Mouse (Mus musculus) thymus, adult 2 months (tissue): ENCODE measurements around the gene Madd. TPM values are rescaled to one million over a fixed set of nuclear protein-coding genes. Genes with fewer than 3 reads are reported as not detected.

ENCODE experiments used
- DNase-seq: peaks from one replicate; pipeline ENCODE4 v3.0.0; 2021
- H3K27ac ChIP-seq: fragments of 200-500 bp; 2 replicates; pipeline ENCODE4 v1.5.1; 2012; ENCODE audit warnings: low read length, control low read depth; ENCODE audit not compliant: control insufficient read depth, insufficient read depth
- H3K27me3 ChIP-seq: fragments of 200-500 bp; 2 replicates; pipeline ENCODE4 v1.6.1; 2012; ENCODE audit warnings: mild to moderate bottlenecking, low read length, moderate library complexity, mixed read lengths; ENCODE audit not compliant: control insufficient read depth, insufficient read depth
- H3K36me3 ChIP-seq: fragments of 200-500 bp; 2 replicates; pipeline ENCODE4 v1.6.1; 2012; ENCODE audit warnings: mild to moderate bottlenecking, low read length, moderate library complexity; ENCODE audit not compliant: control insufficient read depth, insufficient read depth
- H3K4me1 ChIP-seq: fragments of 200-500 bp; replicated peaks from 2 replicates; pipeline ENCODE4 v1.6.1; 2012; ENCODE audit warnings: low read length; ENCODE audit not compliant: control insufficient read depth, insufficient read depth
- H3K4me3 ChIP-seq: fragments of 200-500 bp; 2 replicates; pipeline ENCODE4 v1.5.1; 2012; ENCODE audit warnings: mild to moderate bottlenecking, low read length, control low read depth, moderate library complexity; ENCODE audit not compliant: control insufficient read depth, insufficient read depth
- CTCF ChIP-seq: fragments of 200-500 bp; IDR thresholded peaks from 2 replicates; pipeline ENCODE4 v1.5.1; 2012; ENCODE audit warnings: mild to moderate bottlenecking, control low read depth, low read length, moderate library complexity, borderline replicate concordance; ENCODE audit not compliant: control insufficient read depth, poor library complexity, insufficient read depth; ENCODE audit errors: extremely low read depth
- POLR2A ChIP-seq: fragments of 200-500 bp; IDR thresholded peaks from 2 replicates; pipeline ENCODE4 v1.6.1; 2012; ENCODE audit warnings: mild to moderate bottlenecking, low read length, control low read depth, moderate library complexity; ENCODE audit not compliant: control insufficient read depth, poor library complexity, insufficient read depth; ENCODE audit errors: extremely low read depth
- WGBS: fragments of 180-500 bp; shearing (Covaris S2); methylation state at CpG from one replicate; pipeline ENCODE4 v1.1.7; 2018; 5-methylcytosine and 5-hydroxymethylcytosine counted together
- polyA plus RNA-seq: library from polyadenylated mRNA; depleted of rRNA; stranded (reverse); fragments of >200 nt; gene quantifications from 2 replicates; pipeline ENCODE4 v1.2.3, GENCODE M21; 2012

Madd gene
- polyA plus RNA-seq, 1 experiment = 63.9 TPM

DNA sequence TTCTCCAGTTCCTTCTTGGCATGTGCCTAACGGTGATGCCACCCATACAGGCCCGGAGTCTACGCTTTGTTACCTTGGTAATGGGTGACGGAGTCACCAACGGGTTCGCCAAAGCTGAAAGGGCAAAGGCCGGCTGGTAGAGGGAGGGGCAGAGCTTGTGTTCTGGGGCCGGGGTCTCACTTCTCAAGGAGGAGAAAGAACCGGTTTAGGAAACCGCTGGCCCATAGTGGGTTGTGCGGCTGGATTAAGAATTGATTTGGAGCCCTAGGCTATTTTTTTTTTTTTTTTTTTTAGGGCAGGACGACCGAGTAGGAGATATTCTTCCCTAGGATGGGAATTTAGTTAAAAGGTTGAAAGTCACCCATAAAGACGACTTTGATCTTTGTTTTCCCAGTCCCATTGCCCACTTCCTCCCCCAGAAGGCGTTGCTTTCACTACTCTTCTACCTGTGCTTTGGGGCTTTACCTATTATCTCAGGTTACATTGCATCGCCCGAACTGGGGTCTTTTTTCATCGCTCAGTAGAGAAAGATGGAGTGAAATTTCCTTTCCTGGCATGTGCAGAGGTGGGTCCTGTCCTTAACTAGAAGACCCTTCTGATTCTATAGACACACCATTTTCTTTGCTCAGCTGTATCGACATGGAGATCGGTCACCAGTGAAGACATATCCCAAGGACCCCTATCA is 19.5 kb upstream of the Madd start:
- Histone ChIP-seq H3K36me3 (peaks cover 11% of the 10 kb centered on the region; the same call in 1 of the 2 replicates), H3K27me3 (no peaks in the 10 kb centered on the region), H3K27ac (no peak overlapping the region), H3K4me1 (peaks cover 5% of the 10 kb centered on the region), H3K4me3 (peak overlapping the region; percentile 99)
- no peak for DNase-seq
- WGBS = 19% methylated on average over 20 of the region's 20 CpGs
- no peak for TF ChIP-seq POLR2A
- no peak for TF ChIP-seq CTCF

DNA sequence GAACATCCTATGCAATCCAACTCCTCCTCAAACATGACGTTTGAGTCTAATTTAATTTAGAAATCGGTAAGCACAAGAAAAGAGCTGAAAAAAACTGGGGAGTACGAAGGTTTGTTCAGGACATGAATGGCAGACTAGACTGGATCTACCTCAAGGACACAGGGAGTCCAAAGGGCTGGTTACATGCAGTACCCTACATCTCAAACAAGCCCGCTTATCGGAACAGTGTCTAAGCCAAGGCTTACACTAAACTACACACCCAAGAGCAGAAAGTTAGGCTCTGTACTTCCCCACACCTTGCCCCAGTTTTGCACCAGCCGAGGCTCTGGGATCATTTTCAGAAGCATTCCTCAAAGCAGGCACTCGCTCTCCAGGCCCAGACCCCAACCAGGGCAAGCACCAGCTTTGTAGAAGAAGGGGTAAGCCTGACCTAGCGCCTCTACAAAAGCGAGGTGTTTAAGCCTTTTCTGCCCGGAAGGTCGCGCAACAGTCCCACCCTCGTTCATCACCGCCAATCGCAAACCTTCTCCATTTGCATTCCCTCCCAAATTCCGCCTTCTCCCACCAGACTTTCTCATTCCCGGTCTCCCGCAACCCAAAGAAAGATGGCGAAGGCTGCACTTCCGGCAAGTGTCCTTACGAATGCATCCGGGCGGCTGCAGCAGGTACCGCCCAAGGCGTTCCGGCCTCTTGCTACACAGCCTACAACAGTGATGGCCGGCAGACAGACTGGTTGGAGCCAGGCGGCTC is 18.8 kb upstream of the Madd start, which contains the start of the genes Nr1h3 and Acp2:
TSS of gene Nr1h3 (minus strand) at position 613 of the 750 bp plus-strand sequence.
TSS of gene Acp2 (plus strand) at position 664 of the 750 bp plus-strand sequence.
- DNase-seq = peak; percentile 90
- Histone ChIP-seq H3K27me3 (no peaks in the 10 kb centered on the region), H3K27ac (peak within 1 kb of the TSS; percentile 36; the same call in 1 of the 2 replicates), H3K4me1 (peaks cover 5% of the 10 kb centered on the region), H3K4me3 (peak within 1 kb of the TSS; percentile 99), H3K36me3 (peaks cover 6% of the 10 kb centered on the region; the same call in 1 of the 2 replicates)
- TF ChIP-seq POLR2A (0 out of 2 replicates have a peak, but pooled peaks have one; percentile 41), CTCF (0 out of 2 replicates have a peak, but pooled peaks have one; percentile 13)
- 5% methylated on average over 28 of the region's 28 CpGs for WGBS

DNA sequence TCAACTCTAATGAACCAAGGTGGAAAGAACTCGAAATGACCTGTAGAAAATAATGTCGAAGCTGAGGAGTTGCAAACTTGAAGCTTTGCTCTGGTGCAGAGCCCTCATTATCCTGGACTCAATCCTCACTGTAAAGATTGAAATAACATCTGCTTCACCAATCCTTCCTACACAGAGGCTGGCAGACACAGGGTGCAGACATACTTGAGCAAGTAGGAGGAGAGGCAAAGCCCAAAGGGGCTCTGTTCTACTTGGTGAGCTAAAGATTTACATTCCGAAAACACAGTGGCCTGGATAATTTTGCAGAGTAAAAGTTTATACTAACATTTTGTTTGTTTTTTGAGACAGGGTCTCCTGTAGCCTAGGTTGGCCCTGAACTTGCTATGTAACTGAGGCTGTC is 15.3 kb upstream of the Madd start:
- no peak for TF ChIP-seq POLR2A
- TF ChIP-seq CTCF = no peak
- no peak for DNase-seq
- Histone ChIP-seq H3K27me3 (no peaks in the 10 kb centered on the region; the same call in 1 of the 2 replicates), H3K4me3 (no peak overlapping the region), H3K27ac (no peak overlapping the region), H3K36me3 (no peaks in the 10 kb centered on the region), H3K4me1 (peaks cover 10% of the 10 kb centered on the region)
- 96% methylated on average over 3 of the region's 3 CpGs for WGBS

DNA sequence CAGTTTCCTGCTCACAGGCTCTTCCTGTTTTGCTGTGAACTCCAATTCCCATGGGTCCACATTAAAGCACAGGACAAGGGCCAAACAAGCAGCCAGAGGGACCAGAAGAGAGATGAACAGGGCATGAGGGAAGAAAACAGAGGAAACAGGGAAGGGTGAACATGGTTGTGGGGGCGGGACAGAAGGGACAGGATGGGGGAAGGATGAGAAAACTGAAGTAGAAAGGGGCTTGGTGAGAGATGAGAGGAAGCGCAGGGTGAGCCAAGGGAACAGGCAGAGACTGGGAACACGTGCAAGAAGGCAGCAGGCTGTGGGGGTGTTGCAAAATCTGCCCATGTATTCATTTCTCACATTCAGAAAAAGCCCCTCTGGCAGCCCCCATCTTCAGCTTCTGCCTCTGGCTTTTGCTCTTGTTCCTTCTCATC is 13.0 kb upstream of the Madd start:
- no peak overlapping the region for H3K27ac ChIP-seq
- H3K36me3 ChIP-seq = no peaks in the 10 kb centered on the region
- H3K27me3 ChIP-seq = no peaks in the 10 kb centered on the region; the same call in 1 of the 2 replicates
- TF ChIP-seq POLR2A (no peak), CTCF (no peak)
- peaks cover 5% of the 10 kb centered on the region; the same call in 1 of the 2 replicates for H3K4me1 ChIP-seq
- DNase-seq = no peak
- 71% methylated on average over 3 of the region's 3 CpGs for WGBS
- H3K4me3 ChIP-seq = no peak overlapping the region

- Histone ChIP-seq H3K36me3 (no peaks in the 10 kb centered on the region), H3K27me3 (no peaks in the 10 kb centered on the region; the same call in 1 of the 2 replicates), H3K27ac (no peak overlapping the region), H3K4me3 (peak overlapping the region; percentile 7; the same call in 1 of the 2 replicates), H3K4me1 (peaks cover 5% of the 10 kb centered on the region; the same call in 1 of the 2 replicates)
- WGBS = 9% methylated on average over 27 of the region's 27 CpGs
- DNase-seq = peak; percentile 66
- TF ChIP-seq CTCF (peak; percentile 75), POLR2A (no peak)
Measured at GRCm38 (mm10) chr2:91194624-91195332, 11.1 kb upstream of the Madd start.

DNA sequence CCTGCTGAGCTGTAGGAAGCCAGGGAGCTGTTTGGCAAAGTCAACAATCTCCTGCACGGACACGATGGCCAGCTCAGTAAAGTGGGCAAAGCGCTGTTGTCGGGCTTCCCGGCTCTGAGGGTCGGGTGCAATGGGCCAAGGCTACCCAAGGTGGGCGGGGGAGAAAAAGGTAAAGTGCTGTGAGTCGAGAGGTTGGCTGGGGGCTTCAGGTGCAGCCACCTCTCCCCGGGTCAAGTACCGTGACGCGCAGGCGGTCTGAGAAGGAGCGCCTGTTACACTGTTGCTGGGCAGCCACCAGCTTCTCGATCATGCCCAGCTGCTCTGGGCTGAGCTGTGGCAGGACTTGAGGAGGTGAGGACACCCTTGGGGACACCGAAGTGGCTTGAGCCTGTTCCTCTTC is 6.9 kb upstream of the Madd start:
- H3K27ac ChIP-seq = no peak overlapping the region
- TF ChIP-seq POLR2A = no peak
- TF ChIP-seq CTCF = no peak
- WGBS = 94% methylated on average over 16 of the region's 16 CpGs
- H3K27me3 ChIP-seq = no peaks in the 10 kb centered on the region; the same call in 1 of the 2 replicates
- peaks cover 10% of the 10 kb centered on the region for H3K4me1 ChIP-seq
- DNase-seq = no peak
- no peaks in the 10 kb centered on the region for H3K36me3 ChIP-seq
- no peak overlapping the region for H3K4me3 ChIP-seq
